Mouse (Mus musculus) neural tube, embryonic 12.5 days (tissue): ENCODE measurements around the gene Enc1. TPM values are rescaled to one million over a fixed set of nuclear protein-coding genes. Genes with fewer than 3 reads are reported as not detected.

Experiments used
- ATAC-seq: fragments of 200-750 bp; cut with Nextera tagmentation; 2 replicates; pipeline ENCODE4 v1.8.0; 2017; ENCODE audit warnings: low read depth, mild to moderate bottlenecking, moderate TSS enrichment, moderate library complexity; ENCODE audit not compliant: low FRiP score
- H3K27ac ChIP-seq: fragments of 300-500 bp; sonication (generic); 2 replicates; pipeline ENCODE4 v1.5.1; 2016
- H3K27me3 ChIP-seq: fragments of 300-500 bp; sonication (generic); replicated peaks from 2 replicates; pipeline ENCODE4 v1.6.1; 2016; ENCODE audit warnings: mild to moderate bottlenecking
- H3K36me3 ChIP-seq: fragments of 300-500 bp; sonication (generic); 2 replicates; pipeline ENCODE4 v1.6.1; 2016; ENCODE audit warnings: mild to moderate bottlenecking
- H3K4me1 ChIP-seq: fragments of 300-500 bp; sonication (generic); 2 replicates; pipeline ENCODE4 v1.6.1; 2016
- H3K4me2 ChIP-seq: fragments of 300-500 bp; sonication (generic); replicated peaks from 2 replicates; pipeline ENCODE4 v1.6.1; 2016; ENCODE audit warnings: mild to moderate bottlenecking
- H3K4me3 ChIP-seq: fragments of 300-500 bp; sonication (generic); 2 replicates; pipeline ENCODE4 v1.5.1; 2016
- H3K9ac ChIP-seq: fragments of 300-500 bp; sonication (generic); 2 replicates; pipeline ENCODE4 v1.6.1; 2016; ENCODE audit warnings: mild to moderate bottlenecking
- H3K9me3 ChIP-seq: fragments of 300-500 bp; sonication (generic); 2 replicates; pipeline ENCODE4 v1.6.1; 2016; ENCODE audit warnings: mild to moderate bottlenecking
- WGBS: fragments of 180-500 bp; shearing (Covaris S2); methylation state at CpG from one replicate; pipeline ENCODE4 v1.1.7; 2016; 5-methylcytosine and 5-hydroxymethylcytosine counted together
- polyA plus RNA-seq: library from polyadenylated mRNA; unstranded; fragments of >200 nt; fragmentation: Nextera tagmentation; extraction: Ambion mirVana; gene quantifications from 2 replicates; pipeline ENCODE4 v1.2.1, GENCODE M21; 2016

Enc1 gene
- polyA plus RNA-seq, 1 experiment from 2014 or later = 28.8 TPM

- H3K27me3 ChIP-seq = no peaks in the 10 kb centered on the region
- WGBS = 89% methylated on average over 7 of the region's 7 CpGs
- H3K36me3 ChIP-seq = no peaks in the 10 kb centered on the region
- no peak overlapping the region for H3K4me2 ChIP-seq
- no peak overlapping the region for H3K4me3 ChIP-seq
- H3K4me1 ChIP-seq = no peaks in the 10 kb centered on the region
- H3K27ac ChIP-seq = no peak overlapping the region
- no peak for ATAC-seq
- 0 out of 2 replicates have a peak, but pooled peaks cover 3% of the 10 kb centered on the region for H3K9me3 ChIP-seq
- H3K9ac ChIP-seq = no peak overlapping the region
Measured at GRCm38 (mm10) chr13:97207472-97208111, 33.3 kb upstream of the Enc1 start.

GRCm38 (mm10) chr13:97208112-97208478, 32.8 kb upstream of the Enc1 start:
- Histone ChIP-seq H3K27me3 (no peaks in the 10 kb centered on the region), H3K4me1 (no peaks in the 10 kb centered on the region), H3K27ac (no peak overlapping the region), H3K9ac (no peak overlapping the region), H3K4me2 (no peak overlapping the region), H3K36me3 (no peaks in the 10 kb centered on the region), H3K4me3 (no peak overlapping the region), H3K9me3 (0 out of 2 replicates have a peak, but pooled peaks cover 3% of the 10 kb centered on the region)
- 62% methylated on average over 7 of the region's 7 CpGs for WGBS
- ATAC-seq = no peak

GRCm38 (mm10) chr13:97208500-97209010, 32.4 kb upstream of the Enc1 start:
- H3K27ac ChIP-seq = no peak overlapping the region
- no peak overlapping the region for H3K4me3 ChIP-seq
- H3K9me3 ChIP-seq = 0 out of 2 replicates have a peak, but pooled peaks cover 3% of the 10 kb centered on the region
- no peaks in the 10 kb centered on the region for H3K36me3 ChIP-seq
- H3K4me1 ChIP-seq = no peaks in the 10 kb centered on the region
- H3K27me3 ChIP-seq = no peaks in the 10 kb centered on the region
- H3K4me2 ChIP-seq = no peak overlapping the region
- H3K9ac ChIP-seq = no peak overlapping the region
- no peak for ATAC-seq
- WGBS = 74% methylated on average over 3 of the region's 3 CpGs

GRCm38 (mm10) chr13:97214583-97215268, 26.2 kb upstream of the Enc1 start:
- H3K9me3 ChIP-seq = 0 out of 2 replicates have a peak, but pooled peaks cover 3% of the 10 kb centered on the region
- ATAC-seq = no peak
- 62% methylated on average over 3 of the region's 3 CpGs for WGBS

GRCm38 (mm10) chr13:97215563-97215962, 25.3 kb upstream of the Enc1 start:
- WGBS = 57% methylated on average over 4 of the region's 4 CpGs
- no peak for ATAC-seq
- H3K27ac ChIP-seq = no peak overlapping the region
- no peak overlapping the region for H3K9ac ChIP-seq
- H3K4me3 ChIP-seq = no peak overlapping the region
- H3K4me2 ChIP-seq = no peak overlapping the region
- no peaks in the 10 kb centered on the region for H3K36me3 ChIP-seq
- H3K4me1 ChIP-seq = peaks cover 7% of the 10 kb centered on the region; the same call in 1 of the 2 replicates
- H3K9me3 ChIP-seq = no peaks in the 10 kb centered on the region
- no peaks in the 10 kb centered on the region for H3K27me3 ChIP-seq

More at GRCm38 (mm10) chr13:97214583-97215268, 26.2 kb upstream of the Enc1 start:
- Histone ChIP-seq H3K4me2 (no peak overlapping the region), H3K4me1 (peaks cover 7% of the 10 kb centered on the region; the same call in 1 of the 2 replicates), H3K9ac (no peak overlapping the region), H3K36me3 (no peaks in the 10 kb centered on the region), H3K27me3 (no peaks in the 10 kb centered on the region), H3K27ac (no peak overlapping the region), H3K4me3 (no peak overlapping the region)

GRCm38 (mm10) chr13:97216196-97216595, 24.7 kb upstream of the Enc1 start:
- H3K27ac ChIP-seq = no peak overlapping the region
- 78% methylated on average over 5 of the region's 5 CpGs for WGBS
- H3K36me3 ChIP-seq = no peaks in the 10 kb centered on the region
- peaks cover 7% of the 10 kb centered on the region; the same call in 1 of the 2 replicates for H3K4me1 ChIP-seq
- ATAC-seq = no peak
- H3K4me3 ChIP-seq = no peak overlapping the region
- no peak overlapping the region for H3K9ac ChIP-seq
- H3K27me3 ChIP-seq = no peaks in the 10 kb centered on the region
- H3K4me2 ChIP-seq = no peak overlapping the region
- no peaks in the 10 kb centered on the region for H3K9me3 ChIP-seq

- no peaks in the 10 kb centered on the region for H3K27me3 ChIP-seq
- H3K4me2 ChIP-seq = no peak overlapping the region
- peaks cover 10% of the 10 kb centered on the region; the same call in 1 of the 2 replicates for H3K4me1 ChIP-seq
- H3K9me3 ChIP-seq = no peaks in the 10 kb centered on the region
- no peak overlapping the region for H3K4me3 ChIP-seq
- no peaks in the 10 kb centered on the region for H3K36me3 ChIP-seq
- no peak for ATAC-seq
- no peak overlapping the region for H3K9ac ChIP-seq
- no peak overlapping the region for H3K27ac ChIP-seq
- WGBS = 91% methylated on average over 3 of the region's 3 CpGs
Measured at GRCm38 (mm10) chr13:97220022-97220421, 20.9 kb upstream of the Enc1 start.

GRCm38 (mm10) chr13:97223856-97224255, 17.0 kb upstream of the Enc1 start:
- no peak for ATAC-seq
- no peaks in the 10 kb centered on the region for H3K36me3 ChIP-seq
- 77% methylated on average over 8 of the region's 8 CpGs for WGBS
- peaks cover 5% of the 10 kb centered on the region; the same call in 1 of the 2 replicates for H3K4me1 ChIP-seq
- H3K9me3 ChIP-seq = 0 out of 2 replicates have a peak, but pooled peaks cover 3% of the 10 kb centered on the region
- H3K4me3 ChIP-seq = no peak overlapping the region
- H3K27me3 ChIP-seq = no peaks in the 10 kb centered on the region
- H3K27ac ChIP-seq = no peak overlapping the region
- no peak overlapping the region for H3K9ac ChIP-seq
- no peak overlapping the region for H3K4me2 ChIP-seq

- no peak overlapping the region for H3K4me3 ChIP-seq
- H3K9me3 ChIP-seq = 0 out of 2 replicates have a peak, but pooled peaks cover 3% of the 10 kb centered on the region
- no peak overlapping the region for H3K4me2 ChIP-seq
- no peaks in the 10 kb centered on the region for H3K27me3 ChIP-seq
- 83% methylated on average over 10 of the region's 10 CpGs for WGBS
- H3K27ac ChIP-seq = no peak overlapping the region
- H3K4me1 ChIP-seq = peaks cover 5% of the 10 kb centered on the region; the same call in 1 of the 2 replicates
- ATAC-seq = no peak
- no peak overlapping the region for H3K9ac ChIP-seq
- H3K36me3 ChIP-seq = no peaks in the 10 kb centered on the region
Measured at GRCm38 (mm10) chr13:97224341-97224982, 16.4 kb upstream of the Enc1 start.

- Histone ChIP-seq H3K9ac (no peak overlapping the region), H3K36me3 (no peaks in the 10 kb centered on the region), H3K4me2 (no peak overlapping the region), H3K27me3 (no peaks in the 10 kb centered on the region), H3K4me3 (no peak overlapping the region), H3K4me1 (peaks cover 5% of the 10 kb centered on the region; the same call in 1 of the 2 replicates), H3K9me3 (0 out of 2 replicates have a peak, but pooled peaks cover 3% of the 10 kb centered on the region), H3K27ac (no peak overlapping the region)
- ATAC-seq = no peak
- 77% methylated on average over 17 of the region's 17 CpGs for WGBS
Measured at GRCm38 (mm10) chr13:97225130-97225529, 15.8 kb upstream of the Enc1 start.

- Histone ChIP-seq H3K27ac (no peak overlapping the region), H3K27me3 (no peaks in the 10 kb centered on the region), H3K9ac (no peak overlapping the region), H3K9me3 (0 out of 2 replicates have a peak, but pooled peaks cover 3% of the 10 kb centered on the region), H3K36me3 (no peaks in the 10 kb centered on the region), H3K4me3 (no peak overlapping the region), H3K4me2 (no peak overlapping the region), H3K4me1 (peaks cover 5% of the 10 kb centered on the region; the same call in 1 of the 2 replicates)
- no peak for ATAC-seq
- 95% methylated on average over 3 of the region's 3 CpGs for WGBS
Measured at GRCm38 (mm10) chr13:97227795-97228194, 13.1 kb upstream of the Enc1 start.

GRCm38 (mm10) chr13:97230101-97230500, 10.8 kb upstream of the Enc1 start:
- Histone ChIP-seq H3K27ac (no peak overlapping the region), H3K4me2 (no peak overlapping the region), H3K9me3 (0 out of 2 replicates have a peak, but pooled peaks cover 3% of the 10 kb centered on the region), H3K4me3 (no peak overlapping the region), H3K27me3 (no peaks in the 10 kb centered on the region), H3K9ac (no peak overlapping the region), H3K36me3 (no peaks in the 10 kb centered on the region), H3K4me1 (peaks cover 4% of the 10 kb centered on the region; the same call in 1 of the 2 replicates)
- 83% methylated on average over 3 of the region's 3 CpGs for WGBS
- no peak for ATAC-seq
